Mouse (Mus musculus): Measurements from ENCODE around the gene Ncan.

Ncan gene

DNA sequence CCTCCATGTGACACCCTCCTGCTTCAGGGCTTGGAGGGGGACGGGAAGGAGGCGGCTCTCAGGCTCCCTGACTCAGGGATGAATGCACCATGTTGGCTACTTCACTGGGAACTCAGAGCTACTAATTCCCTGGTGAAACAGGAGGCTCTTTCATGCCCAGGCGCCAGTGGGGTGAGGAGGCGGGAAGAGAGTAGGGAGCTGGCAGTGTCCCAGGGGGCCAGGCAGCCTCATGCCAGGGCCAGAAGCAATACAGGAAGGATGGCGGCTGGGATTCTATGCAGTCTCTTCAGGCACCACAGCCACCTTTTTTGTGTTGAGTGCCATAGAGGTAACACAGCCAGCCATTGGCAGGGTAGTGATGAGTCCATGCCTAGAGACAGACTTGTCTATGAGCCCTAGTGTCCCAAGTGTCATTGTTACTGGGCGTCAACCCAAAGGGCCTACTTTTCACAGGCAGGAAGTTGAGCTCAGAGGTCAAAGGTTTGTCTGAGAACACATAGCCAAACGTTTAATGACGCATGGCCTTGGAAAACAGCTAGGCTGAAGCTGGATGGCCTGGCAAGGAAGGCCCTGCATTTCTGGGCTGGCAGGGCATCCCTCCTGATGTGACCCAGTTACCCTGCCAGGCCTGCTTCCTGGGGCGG lies 8.8 kb upstream of the Ncan start:
- DNase-seq (ENCODE audit: inconsistent age in 2 of 2, low spot score in 1 of 2): peak; percentile 34 to 71

DNA sequence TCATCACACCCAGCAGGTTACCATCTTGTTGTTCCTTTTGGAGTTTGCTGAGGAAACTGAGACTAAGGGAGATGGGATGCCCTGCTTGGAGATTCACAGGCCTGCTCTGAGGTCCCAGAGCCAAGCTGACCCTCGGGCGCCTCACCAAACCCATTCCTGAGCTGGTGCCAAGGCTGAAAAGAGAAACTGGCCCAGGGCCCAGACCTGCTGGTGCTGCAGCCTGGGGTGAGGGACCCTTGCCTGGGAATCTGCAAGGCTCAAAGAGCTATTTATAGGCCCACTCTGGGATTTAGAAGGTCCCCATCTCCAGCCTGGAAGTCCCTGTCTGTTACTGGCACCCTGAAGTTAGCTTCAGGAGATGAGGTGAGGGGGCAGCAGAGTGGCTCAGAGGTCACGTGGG lies 7.8 kb upstream of the Ncan start:
- peak; percentile 41 to 84 for DNase-seq (ENCODE audit: inconsistent age in 2 of 2, low spot score in 1 of 2)

DNA sequence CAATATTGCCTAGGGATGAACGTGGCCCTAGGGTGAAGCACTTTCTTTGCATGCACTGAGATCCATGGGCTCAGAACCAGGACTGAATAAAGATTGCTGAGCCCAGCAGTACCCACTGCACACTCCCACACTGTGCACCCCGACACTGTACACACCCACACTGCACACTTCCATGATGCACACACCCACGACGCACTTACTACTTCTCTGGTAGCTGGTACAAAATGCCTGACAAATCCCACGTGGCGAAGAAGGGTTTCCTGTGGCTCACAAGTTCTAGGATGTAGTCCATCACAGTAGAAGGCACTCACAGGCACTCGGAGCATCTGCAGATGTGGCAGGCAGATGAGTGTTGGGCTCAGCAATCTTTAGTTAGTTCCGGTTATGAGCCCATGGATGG lies 4.3 kb upstream of the Ncan start:
- no peak for DNase-seq (ENCODE audit: inconsistent age in 2 of 2, low spot score in 1 of 2)

DNA sequence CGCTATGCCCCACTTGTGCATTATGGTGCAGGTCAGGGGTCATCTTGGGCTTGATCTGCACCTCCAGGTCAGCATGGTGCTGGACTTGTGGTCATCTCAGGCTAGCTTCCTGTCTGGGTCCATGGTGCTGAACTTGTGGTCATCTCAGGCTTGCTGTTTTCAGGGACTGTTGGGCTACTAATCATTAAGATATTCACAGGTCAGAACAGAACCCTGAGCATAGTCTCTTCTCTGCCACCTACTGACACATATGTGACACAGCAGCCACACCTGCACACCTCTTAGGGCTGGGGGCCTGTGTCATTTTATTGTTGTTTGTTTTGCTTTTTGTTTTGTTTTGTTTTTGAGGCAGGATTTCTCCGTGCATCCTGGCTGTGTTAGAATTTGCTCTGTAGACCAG lies 2.2 kb upstream of the Ncan start:
- peak in 1 of 2 experiments; percentile 51 for DNase-seq (ENCODE audit: inconsistent age in 2 of 2, low spot score in 1 of 2)

DNA sequence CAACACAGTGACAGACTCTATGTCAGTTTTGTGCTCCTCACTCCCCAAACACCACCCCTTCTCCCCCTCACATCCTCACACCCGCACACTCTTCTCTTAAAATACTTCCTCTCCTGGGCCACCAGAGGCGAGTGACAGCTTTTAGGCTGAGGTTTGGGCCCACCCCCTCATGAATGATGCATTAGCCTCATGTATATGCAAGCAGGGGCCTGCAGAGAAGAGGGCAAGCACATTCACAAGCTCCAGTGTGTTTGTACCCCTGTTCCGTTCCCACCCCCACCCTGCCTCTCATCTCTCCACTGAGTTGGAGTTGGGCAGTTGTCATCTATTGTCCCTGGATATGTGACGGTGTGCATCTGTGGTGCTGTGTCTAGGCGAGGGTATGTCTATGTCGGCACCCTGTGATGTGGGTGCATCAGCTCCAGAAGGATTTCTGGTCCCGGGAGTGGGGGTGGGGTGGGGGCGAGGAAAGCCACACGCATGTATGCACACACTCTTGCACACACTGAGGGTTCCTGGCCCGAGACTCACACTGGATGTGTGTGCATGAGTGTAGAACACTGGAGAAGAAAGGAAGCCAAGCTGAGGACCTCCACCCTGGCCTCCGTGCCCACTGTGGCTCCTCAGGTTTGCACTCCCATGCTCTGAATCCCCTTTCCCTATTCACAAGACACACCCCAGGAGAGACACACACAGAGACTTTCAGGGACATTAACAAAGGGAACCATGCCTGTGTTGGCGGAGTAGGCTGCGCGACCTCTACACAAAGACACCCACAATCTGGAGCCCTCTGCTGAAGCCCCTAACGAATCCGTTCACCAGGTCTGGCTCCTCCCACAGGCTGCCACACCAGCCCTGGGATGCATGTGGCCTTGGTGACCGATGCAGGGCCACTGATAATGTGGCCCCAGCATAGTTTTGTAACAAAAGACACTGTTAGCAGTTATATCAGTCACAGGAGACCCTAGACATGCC lies 1.7 kb downstream of the Ncan start:
- DNase-seq (ENCODE audit: inconsistent age in 2 of 2, low spot score in 1 of 2): no peak

DNA sequence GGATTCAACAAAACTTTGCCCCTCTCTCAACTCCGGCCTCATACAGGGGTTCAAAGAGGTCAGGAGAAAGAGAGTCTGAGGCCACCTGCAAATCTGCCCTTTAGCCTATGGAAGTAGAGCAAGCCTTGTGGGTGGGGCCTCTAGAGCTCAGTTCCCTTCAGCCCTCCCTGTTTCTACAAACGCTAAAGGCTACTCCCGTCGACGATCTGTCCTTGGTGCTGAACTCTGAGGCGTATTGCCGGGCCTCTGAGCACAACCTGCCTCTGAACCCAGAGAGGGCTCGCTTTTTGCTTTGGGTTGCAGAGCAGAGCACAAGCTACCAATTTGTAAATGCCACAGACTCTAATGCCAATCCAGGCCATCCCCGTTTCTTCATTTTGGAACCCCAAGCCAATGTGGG lies 3.1 kb downstream of the Ncan start:
- peak in 1 of 2 experiments; percentile 54 for DNase-seq (ENCODE audit: inconsistent age in 2 of 2, low spot score in 1 of 2)

DNA sequence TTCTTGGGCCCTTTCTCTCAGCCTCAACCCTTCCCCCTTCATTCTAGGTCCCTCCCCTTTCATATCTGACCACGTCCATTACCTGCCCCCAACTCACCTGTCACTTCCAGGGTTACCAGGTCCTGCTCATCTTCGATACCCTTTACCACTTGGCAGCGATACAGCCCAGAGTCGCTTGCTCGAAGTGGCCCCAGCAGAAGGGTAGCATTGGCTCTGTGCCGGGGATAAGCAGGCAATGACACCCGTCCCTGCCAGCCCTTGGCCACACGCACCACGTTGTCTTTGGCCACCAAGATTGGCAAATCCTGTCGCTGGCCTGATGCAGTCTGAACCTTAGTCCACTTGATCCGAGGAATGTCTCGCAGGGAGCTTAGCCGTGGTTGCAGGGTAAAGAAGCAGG lies 5.8 kb downstream of the Ncan start:
- no peak for DNase-seq (ENCODE audit: inconsistent age in 2 of 2, low spot score in 1 of 2)

DNA sequence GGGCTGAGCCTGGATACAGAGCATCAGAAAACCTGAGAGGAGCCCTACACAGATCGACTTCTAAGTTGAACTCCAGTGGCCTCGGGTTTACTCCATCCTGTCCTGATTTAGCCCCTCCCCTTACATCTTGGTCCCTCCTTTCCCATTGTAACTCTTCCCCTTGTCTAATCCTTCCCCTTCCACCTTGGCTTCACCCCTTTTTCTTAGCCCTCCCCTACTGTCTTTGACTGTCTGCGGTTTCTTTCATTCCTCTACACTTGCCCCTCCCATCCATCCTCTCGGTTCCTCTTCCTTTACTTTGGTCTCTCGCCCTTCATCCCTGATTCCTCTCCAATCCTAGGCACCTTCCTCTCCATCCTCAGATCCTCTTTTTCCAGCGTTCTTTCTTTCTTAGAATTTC lies 6.2 kb downstream of the Ncan start:
- DNase-seq (ENCODE audit: inconsistent age in 2 of 2, low spot score in 1 of 2): no peak

DNA sequence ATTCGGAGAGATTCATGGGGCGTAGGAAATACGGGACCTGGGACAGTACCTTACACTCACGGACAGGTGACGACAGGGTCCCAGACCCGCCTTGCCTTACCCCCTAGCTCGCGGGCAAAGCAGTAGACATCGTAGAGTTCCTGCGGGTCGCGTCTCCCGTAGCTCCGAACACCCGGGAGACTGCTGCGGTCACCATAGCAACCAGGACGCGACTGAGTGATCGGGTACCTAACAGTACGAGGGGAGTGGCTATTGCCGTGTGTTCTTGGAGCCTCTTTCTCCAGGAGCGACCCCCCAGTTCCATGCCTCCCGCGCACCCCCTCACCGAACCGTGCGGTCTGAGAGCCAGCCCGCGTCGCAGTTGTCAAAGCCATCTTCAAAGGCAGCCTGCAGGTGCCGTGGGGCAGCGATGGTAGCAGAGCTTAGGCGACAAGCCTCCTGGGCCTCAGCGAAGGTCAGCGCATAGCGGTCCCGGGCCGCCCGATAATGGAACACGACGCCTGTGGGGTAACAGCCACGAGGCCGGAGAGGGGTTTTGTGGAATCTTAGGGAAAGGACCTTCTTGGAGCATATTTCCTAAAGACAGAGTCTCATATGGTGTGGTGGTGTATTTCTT lies 8.2 kb downstream of the Ncan start:
- peak in 1 of 2 experiments; percentile 26 for DNase-seq (ENCODE audit: inconsistent age in 2 of 2, low spot score in 1 of 2)

DNA sequence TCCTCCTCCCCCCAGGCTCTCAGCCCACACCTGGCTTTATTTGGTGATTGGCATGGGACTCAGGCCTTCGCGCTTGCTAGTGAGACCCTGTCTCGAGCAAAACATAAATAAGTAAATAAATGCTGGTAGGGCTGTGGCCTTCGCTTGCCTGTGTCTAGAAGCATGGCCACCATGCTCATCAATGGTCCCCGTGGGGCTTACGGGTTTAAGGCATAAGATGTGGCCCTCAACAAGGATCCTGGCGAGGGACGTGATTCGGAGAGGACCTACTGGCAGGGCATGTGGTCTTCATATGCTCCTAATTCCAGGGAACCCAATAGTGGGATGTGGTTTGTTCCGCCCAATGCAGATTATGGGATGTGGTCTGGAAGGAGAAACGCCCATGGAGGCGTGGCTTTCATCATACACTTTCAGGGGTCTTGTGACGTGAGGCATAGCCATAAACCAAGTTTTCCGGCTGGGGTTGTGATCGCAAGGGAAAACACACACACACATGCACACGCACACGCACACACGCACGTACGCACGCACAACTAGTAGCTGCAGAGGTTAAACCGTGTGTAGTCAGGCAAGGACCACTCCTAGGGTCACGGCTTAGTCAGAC lies 9.4 kb downstream of the Ncan start:
- no peak for DNase-seq (ENCODE audit: inconsistent age in 2 of 2, low spot score in 1 of 2)

DNA sequence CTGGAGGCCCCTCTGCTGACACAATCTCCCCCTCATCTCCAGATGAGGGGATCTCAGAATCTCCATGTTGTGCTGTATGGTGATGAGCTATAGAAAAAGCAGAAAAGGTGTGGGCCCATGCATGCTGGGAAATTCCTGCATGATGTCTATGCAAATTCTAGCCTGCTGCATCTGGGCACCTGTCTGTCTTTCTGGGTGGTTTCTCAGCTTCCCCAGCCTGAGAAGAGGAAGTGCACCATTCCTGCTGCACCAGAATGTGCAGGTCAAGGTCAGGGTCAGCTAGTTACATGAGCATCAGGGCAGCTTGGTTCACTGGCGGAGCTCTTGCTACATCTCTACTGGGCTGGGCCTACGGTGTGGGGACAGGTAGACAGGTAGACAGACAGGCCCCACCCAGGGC lies 10.2 kb downstream of the Ncan start:
- no peak for DNase-seq (ENCODE audit: inconsistent age in 2 of 2, low spot score in 1 of 2)

DNA sequence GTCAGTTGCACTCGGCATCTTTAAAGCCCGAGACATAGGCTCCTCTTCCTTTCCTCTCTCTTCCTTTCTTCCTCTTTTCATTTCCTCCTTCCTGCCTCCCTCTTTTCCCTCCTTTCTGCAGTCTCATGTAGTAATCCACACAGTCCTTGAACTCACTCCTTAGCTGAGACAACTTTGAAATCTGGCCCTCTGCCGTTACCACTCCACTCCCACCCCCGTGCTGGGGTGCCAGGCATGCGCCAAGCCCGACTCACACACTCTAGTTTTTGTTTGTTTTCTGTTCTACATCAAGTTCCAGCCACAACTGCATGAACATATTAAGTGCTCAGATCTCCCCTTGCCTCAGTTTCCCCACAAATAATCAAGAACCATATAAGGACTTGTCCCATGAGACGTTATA lies 15.8 kb downstream of the Ncan start:
- DNase-seq (ENCODE audit: inconsistent age in 2 of 2, low spot score in 1 of 2): no peak

DNA sequence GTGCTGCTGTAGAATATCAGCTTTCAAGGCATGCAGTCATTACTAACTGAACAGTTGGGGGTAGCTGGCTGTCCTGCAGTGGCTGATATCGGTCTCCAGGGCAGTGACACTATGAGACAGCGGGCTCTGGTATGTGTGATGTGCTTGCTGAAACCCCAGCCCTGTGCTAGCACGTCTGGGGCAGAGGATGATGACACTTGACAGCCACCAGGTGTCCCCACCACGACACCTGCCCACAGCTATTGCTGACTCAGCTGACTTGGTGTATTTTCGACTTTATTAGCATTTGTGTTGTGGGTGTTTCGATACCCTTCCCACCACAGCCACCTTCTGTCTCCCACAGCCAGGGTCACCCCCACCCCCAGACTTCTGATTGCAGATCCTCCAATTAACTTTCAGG lies 16.2 kb downstream of the Ncan start:
- DNase-seq (ENCODE audit: inconsistent age in 2 of 2, low spot score in 1 of 2): peak; percentile 25 to 63

DNA sequence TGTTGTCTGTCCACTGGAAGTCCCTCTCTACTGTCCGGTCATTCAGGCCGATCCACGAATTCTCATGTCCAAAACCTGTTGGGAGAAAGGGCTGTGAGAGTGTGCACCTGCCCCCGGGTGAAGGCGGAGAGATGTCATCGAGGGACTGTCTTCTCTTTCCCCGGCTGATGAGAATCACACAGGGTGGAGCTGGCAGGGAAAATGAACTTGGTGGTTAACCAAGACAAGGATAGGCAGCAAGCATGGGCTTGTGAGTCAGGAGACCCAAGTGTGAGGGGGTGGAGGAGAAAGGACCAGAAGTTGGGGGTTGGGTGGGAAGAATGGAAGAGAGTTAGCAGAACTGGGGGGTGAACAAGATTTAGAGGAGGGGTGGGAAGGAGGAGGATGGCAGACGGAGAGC lies 20.4 kb downstream of the Ncan start:
- no peak for DNase-seq (ENCODE audit: inconsistent age in 2 of 2, low spot score in 1 of 2)

DNA sequence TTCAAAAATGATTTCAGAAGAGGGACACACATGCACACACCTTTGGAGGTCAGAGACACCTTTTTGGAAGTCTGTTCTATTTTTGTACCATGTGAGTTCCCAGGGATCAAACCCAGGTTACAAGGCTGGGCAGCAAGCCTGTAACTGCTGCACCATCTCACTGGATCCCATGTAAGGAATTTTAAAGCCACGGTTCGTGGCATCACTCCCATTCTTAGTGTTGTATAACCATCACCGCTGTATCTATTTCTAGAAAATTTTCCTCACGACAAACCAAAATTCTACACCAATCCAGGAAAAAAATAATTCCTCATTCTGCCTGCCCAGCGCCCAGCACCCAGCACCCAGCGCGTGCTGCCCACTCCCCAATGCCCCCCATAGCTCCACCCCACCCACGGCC lies 21.4 kb downstream of the Ncan start:
- DNase-seq (ENCODE audit: inconsistent age in 2 of 2, low spot score in 1 of 2): no peak

DNA sequence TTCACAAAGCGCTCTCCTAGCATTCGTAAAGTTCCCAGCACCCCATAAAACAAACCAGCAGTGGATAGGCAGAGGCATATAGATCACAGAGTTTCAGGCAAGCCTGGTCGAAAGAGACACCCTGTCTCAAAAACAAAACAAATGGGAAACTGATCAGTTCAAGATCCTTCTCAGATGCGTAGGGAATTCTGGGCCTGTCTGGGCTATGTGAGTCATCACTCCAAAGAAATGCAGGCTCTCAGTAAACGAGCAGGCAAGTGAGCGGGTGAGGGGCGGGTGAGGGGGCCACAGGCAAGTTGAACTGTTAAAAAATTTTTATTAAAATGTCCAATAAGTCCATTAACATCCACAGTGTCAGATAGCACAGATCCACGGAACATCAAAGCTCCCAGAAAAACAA lies 27.9 kb downstream of the Ncan start:
- DNase-seq (ENCODE audit: inconsistent age in 2 of 2, low spot score in 1 of 2): no peak

DNA sequence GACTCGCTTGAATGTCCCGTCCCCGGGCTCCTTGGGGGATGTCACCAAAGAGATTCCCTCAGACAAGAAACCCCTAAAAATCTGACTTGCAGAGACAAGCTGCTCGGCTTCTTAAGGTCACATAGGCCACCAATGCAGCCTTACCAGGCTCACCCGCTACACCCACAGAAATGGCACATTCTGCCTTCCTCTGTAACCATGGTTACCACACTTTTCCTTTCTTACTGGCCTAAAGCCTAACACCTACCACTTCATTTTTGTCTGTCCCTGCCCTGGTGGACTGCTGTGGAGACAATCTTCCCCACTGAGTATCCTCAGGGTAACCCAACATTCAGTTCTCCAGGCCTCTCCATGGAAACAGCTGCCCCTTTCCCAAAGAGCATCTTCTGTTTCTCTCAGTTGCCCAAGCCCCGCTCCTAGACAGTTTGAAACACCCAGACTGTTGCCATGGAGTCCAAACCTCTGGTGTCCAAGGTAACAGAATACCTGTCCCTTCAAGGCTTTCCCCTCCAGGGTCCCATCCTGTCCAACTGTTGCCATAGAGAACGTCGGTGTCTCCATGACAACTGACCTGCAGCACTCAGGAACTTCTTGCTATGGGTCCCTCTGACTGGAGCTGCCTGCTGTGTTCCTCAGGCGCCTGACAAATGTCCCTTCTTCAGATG lies 31.2 kb downstream of the Ncan start:
- no peak for DNase-seq (ENCODE audit: inconsistent age in 2 of 2, low spot score in 1 of 2)

DNA sequence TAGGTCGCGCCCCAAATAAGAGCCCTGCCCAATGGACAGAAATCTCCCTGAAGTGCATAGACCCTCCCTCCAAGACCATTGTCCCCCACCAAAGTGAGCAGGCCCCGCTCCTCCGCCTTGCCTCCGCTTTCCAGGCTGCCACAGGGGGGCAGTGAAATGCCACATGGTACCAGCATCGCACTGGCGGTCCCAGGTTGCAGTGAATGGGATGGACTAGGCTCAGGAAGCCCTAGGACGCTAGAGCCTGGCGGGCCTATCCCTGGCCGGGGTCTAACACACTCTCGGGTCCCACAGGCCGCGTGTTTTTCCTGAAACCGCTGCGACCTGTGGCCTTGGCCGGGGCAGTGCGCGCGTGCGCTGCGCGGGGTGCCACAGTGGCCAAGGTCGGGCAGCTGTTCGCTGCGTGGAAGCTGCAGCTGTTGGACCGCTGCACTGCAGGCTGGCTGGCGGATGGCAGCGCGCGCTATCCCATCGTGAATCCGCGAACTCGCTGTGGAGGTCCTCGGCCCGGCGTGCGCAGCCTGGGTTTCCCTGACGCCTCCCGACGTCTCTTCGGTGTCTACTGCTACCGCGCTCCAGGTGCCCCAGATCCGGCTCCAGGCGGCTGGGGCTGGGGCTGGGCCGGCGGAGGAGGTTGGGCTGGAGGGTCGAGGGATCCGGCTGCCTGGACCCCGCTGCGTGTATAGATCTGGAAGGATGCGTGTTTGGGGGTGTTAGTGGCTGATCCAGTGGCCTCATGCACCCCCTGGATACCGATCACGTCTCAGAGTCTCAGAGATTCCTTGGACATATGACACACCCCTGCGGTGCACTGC lies 32.6 kb downstream of the Ncan start:
- DNase-seq (ENCODE audit: inconsistent age in 2 of 2, low spot score in 1 of 2): peak; percentile 34 to 73

DNA sequence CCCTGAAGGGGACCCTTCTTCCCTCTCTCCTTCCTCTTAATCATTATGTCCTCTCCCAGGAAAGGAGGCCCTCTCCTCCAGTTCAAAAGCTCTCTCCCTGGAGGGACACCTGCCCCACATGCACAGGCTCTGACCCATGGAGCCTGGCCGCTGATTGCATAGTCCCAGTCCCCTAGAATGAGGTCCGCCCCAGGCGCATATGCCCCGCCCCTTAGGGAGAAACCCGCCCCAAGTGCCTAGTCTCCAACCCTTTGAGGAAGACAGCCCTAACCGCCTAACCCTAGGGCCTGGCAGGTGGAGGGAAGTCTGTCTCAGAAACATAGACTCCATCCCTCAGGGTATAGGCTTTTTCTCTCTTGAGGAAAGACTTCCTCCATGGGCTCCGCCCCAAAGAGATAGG lies 33.4 kb downstream of the Ncan start:
- peak in 1 of 2 experiments; percentile 42 for DNase-seq (ENCODE audit: inconsistent age in 2 of 2, low spot score in 1 of 2)

DNA sequence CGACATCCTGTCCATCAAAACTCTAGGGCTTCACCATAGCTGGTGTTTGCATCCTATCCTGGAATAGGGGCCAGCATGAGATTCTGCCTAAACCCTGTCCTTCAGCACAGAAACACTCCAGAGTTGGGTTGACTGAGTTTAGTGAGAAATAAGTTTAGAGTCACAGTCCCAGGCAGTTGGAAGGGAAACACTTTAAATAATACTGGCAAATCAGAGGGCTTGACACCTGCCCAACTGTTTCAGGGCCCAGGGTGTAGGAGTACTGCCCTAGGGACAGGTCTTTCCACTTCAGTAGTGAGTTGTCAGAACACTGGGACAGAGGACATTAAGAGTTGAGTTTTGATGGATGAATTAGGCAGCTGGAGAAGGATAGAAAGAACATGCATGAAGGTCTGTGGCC lies 34.5 kb downstream of the Ncan start:
- DNase-seq (ENCODE audit: inconsistent age in 2 of 2, low spot score in 1 of 2): no peak
